Mouse (Mus musculus) 3134 (cell line): ENCODE data around the gene Plk3.

Experiments used
- DNase-seq: peaks from one replicate; pipeline ENCODE4 v3.0.0-alpha.2; 2011; ENCODE audit warnings: low spot score; ENCODE audit not compliant: insufficient read length; ENCODE audit errors: extremely low read depth

Gene Plk3

DNA sequence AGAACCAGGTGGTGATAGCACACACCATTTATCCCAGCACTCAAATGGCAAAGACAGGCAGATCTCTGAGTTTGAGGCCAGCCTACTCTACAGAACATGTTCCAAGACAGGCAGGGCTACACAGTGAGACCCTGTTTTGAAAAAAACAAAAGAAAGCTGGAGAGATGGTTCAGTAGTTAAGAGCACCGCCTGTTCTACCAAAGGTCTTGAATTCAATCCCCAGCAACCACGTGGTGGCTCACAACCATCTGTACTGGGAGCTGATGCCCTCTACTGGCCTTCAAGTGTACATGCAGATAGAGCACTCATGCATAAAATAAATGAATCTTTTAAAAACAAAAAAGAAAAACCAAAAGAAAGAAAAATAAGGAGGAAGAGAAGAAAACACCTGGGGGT, 5.5 kb upstream of the Plk3 start:
- peak; percentile 49 for DNase-seq

- no peak for DNase-seq
These were observed 4.8 kb upstream of the Plk3 start for GRCm38 (mm10) chr4:117138295-117139216.

DNA sequence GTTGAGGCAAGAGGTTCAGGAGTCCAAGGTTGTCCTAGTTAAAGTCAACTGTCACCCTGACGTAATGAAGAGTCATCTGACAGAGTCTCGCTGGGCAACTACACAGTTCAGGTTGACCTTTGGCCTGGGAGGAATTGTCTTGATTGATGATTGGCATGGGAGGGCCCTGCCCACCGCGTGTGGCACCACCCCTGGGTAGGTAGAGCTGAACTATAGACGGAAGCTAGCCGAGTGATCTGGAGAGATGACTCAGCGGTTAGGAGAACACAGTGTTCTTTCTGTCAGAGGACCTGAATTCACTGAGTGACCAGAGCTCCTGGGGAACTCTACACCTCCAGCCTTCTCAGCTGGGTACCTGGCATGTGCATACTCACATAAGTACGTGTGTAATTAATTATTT, 2.3 kb upstream of the Plk3 start:
- DNase-seq, result peak; percentile 49

- DNase-seq, result no peak
These were observed 835 bp upstream of the Plk3 start for GRCm38 (mm10) chr4:117134601-117134995.

GRCm38 (mm10) chr4:117133366-117133796, 382 bp downstream of the Plk3 start:
- DNase-seq, result peak; percentile 59

- no peak for DNase-seq
These were observed 994 bp downstream of the Plk3 start for GRCm38 (mm10) chr4:117132794-117133143.

GRCm38 (mm10) chr4:117131890-117132793, 1.6 kb downstream of the Plk3 start:
- no peak for DNase-seq

- DNase-seq, result no peak
These were observed 2.6 kb downstream of the Plk3 start for GRCm38 (mm10) chr4:117131198-117131597.

GRCm38 (mm10) chr4:117130790-117131189, 3.0 kb downstream of the Plk3 start:
- DNase-seq, result no peak

GRCm38 (mm10) chr4:117127991-117128686, 5.6 kb downstream of the Plk3 start:
- no peak for DNase-seq

GRCm38 (mm10) chr4:117126675-117127290, 7.0 kb downstream of the Plk3 start, which contains the start of gene Tctex1d4:
Gene Tctex1d4, plus strand, starts transcription at chr4:117126794.
- no peak for DNase-seq

DNA sequence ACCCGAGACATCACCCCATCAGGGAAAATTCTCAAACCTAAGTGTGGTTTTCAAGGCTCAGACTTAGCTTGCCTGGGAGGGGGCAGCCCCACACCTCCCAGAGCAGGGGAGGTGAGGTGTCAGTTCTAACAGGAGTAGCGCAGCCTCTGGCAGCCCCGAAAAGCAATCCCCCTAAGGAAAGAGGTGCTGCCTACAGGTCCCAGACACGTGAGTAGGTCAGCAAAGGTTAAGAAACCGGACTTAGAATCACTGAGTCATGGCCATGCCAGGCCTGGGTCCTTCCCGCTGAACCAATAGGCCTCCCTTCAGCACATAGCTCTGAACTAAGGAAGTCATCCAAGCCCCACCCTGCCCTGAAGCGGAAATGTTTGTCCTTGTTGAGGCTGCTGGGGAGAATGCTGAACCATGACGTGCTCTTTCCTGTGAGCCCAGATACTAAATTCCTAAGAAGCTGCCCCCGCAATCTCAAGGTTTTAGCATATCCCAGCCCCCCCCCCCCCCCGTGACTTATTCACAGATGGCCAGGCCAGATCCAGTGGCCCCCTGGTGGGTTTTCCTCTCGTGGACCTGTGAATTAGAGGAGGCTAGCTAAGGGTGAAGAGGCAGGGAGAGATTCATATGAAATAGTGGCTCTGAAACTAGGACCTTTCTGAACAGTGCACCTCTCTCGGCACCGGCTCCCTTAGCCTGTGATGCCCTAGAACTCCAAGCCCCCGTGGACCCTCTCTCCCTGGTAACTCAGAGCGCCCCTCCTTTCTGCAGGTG, 7.7 kb downstream of the Plk3 start:
- peak; percentile 85 for DNase-seq

DNA sequence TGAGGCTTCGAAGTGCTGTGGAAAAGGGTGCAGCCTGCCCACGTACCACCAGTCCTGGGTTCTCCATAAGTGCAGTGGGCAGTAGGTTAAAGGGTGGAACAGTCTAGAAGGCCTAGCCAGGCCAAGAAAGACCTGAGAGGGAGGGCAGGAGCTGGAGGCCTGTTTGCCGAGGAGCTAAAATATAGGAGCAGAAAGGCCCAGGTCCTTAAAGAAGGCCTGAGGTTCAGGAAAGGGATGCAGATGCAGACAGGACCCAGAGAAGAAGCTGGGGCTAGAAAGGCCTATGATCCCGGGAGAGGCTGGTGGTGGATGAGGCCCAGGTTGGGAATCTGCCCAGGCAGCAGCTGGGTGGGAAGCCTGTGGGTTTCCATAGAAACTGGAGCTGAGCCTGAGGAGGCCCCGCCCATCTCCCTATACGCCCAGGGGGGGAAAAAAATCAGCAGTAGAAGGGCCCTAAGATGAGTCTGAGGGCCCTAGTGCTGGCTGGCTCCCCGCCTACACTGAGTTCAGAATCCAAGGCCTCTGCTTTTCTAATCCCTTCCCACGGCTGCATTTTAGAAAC, 8.3 kb downstream of the Plk3 start, which contains the start of gene Btbd19:
TSS of gene Btbd19 (minus strand) at position 378 of the 562 bp plus-strand sequence.
- no peak for DNase-seq

DNA sequence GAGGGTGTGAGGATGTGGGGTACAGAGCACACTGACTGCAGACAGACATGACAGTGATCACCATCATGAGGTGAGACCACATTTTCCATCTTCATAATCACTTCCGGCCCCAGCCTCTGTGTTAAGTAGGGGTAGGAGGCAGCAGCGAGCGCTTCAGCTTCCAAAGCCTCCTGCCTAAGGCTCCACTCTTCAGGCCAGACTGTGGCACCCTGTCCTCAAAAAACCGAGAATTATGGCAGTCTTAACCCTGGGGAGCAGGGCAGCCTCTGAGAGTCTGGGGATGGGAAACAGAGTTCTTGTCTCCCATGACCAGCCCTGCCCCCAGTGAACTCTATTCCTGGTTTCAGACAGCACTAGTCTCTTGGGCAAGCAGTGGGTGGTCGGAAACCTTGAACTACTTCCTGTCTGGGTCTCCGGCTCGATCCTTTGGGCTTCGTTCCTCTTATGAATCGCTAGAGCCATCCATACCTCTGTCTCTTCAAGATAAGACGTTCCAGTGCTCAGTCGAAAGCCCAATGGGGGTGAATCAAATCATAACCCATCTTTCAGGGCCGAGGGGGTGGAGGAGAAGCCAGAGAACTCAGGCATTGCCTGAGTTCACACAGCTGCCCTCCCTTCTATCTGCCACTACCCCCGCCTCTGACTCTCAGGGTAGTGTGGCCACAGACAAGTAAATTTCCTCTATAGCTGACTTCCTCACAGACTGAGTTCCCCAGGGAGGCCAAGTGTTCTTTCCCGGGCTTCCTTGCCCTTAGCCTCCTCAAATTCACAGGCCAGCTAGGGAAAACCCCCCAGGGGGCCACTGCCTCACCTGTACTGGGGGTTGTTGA, 9.0 kb downstream of the Plk3 start:
- peak; percentile 51 for DNase-seq

GRCm38 (mm10) chr4:117124218-117124517, 9.6 kb downstream of the Plk3 start:
- DNase-seq, result no peak

- no peak for DNase-seq
These were observed 10.1 kb downstream of the Plk3 start for GRCm38 (mm10) chr4:117123546-117124217.

DNA sequence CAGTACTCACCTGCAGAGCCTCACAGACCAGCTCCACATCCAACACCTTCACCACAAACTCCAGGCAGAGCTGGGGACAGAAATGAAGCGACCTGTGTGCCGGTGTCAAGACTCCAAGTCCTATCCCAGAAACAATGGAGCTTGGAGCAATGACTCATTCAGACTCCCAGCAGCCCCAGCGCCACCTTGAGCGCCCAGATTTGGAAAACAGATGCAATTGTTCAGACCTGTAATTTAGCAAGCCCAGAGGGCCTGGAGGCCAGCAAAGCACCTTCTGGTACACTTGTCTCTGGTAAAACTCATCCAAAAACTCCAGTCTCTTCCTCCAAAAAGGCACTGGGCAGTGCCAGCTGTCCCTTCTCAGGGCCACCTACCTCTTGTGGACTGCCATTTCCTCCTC, 11.6 kb downstream of the Plk3 start:
- no peak for DNase-seq
